Mouse (Mus musculus) small intestine, adult 2 months (tissue): ENCODE results near the gene Klhl21. TPM values are rescaled to one million over a fixed set of nuclear protein-coding genes. Genes with fewer than 3 reads are reported as not detected.

Source experiments
- H3K27ac ChIP-seq: fragments of 200-500 bp; 2 replicates; pipeline ENCODE4 v1.5.1; 2012; ENCODE audit warnings: low read depth, low read length, control low read depth, inconsistent platforms; ENCODE audit not compliant: insufficient read depth
- H3K27me3 ChIP-seq: fragments of 200-500 bp; 2 replicates; pipeline ENCODE4 v1.6.1; 2012; ENCODE audit warnings: mild to moderate bottlenecking, moderate library complexity, low read length, inconsistent platforms; ENCODE audit not compliant: control insufficient read depth, insufficient read depth
- H3K36me3 ChIP-seq: fragments of 200-500 bp; 2 replicates; pipeline ENCODE4 v1.6.1; 2012; ENCODE audit warnings: mild to moderate bottlenecking, low read length, control low read depth, inconsistent platforms; ENCODE audit not compliant: control insufficient read depth, insufficient read depth
- H3K4me1 ChIP-seq: fragments of 200-500 bp; 2 replicates; pipeline ENCODE4 v1.6.1; 2012; ENCODE audit warnings: low read length, inconsistent platforms, mixed read lengths; ENCODE audit not compliant: control insufficient read depth, insufficient read depth, insufficient read length
- H3K4me3 ChIP-seq: fragments of 200-500 bp; 2 replicates; pipeline ENCODE4 v1.5.1; 2012; ENCODE audit warnings: low read depth, mild to moderate bottlenecking, control low read depth, inconsistent platforms, low read length, moderate library complexity
- CTCF ChIP-seq: fragments of 200-500 bp; IDR thresholded peaks from 2 replicates; pipeline ENCODE4 v1.5.1; 2012; ENCODE audit warnings: low read depth, mild to moderate bottlenecking, control low read depth, inconsistent platforms, low read length, moderate library complexity, mixed read lengths; ENCODE audit not compliant: insufficient replicate concordance, insufficient read length; ENCODE audit errors: extremely low read depth
- POLR2A ChIP-seq: fragments of 200-500 bp; IDR thresholded peaks from 2 replicates; pipeline ENCODE4 v1.6.1; 2012; ENCODE audit warnings: low read depth, mild to moderate bottlenecking, control low read depth, inconsistent platforms, low read length, moderate library complexity
- WGBS: fragments of 180-500 bp; shearing (Covaris S2); methylation state at CpG from one replicate; pipeline ENCODE4 v1.1.7; 2018; 5-methylcytosine and 5-hydroxymethylcytosine counted together
- polyA plus RNA-seq: library from polyadenylated mRNA; depleted of rRNA; stranded (reverse); fragments of >200 nt; gene quantifications from 2 replicates; pipeline ENCODE4 v1.2.3, GENCODE M21; 2012

Gene Klhl21
- polyA plus RNA-seq, 1 experiment, result 19.8 TPM

DNA sequence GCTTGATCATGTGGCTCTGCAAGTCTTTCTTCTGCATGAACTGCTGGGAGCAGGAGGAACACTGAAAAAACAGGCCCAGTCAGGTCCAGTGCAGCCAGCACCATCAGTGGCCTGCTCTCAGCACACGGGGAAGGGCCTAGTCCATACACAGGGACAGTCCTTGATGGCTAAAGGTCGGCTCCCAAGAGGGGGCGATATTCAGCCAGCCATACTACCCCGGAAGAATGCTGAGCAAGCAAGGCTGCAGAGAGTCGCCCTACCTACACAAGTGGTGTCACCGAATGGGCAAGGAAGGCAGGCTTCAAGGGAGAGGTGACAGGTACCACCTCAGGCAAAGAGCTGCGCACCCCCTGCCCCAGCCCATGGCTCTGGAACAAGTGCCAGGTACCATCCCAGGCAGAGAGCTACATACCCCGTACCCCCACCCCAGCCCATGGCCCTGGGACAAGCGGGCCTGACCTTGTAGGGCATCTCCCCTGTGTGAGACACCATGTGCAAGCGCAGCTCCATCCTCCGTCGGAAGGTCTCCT, 13.0 kb downstream of the Klhl21 start:
- Histone ChIP-seq H3K36me3 (peaks cover 28% of the 10 kb centered on the region), H3K27me3 (no peaks in the 10 kb centered on the region), H3K4me1 (peaks cover 10% of the 10 kb centered on the region), H3K27ac (no peak overlapping the region), H3K4me3 (no peak overlapping the region)
- TF ChIP-seq CTCF (no peak), POLR2A (no peak)
- 78% methylated on average over 12 of the region's 12 CpGs for WGBS

DNA sequence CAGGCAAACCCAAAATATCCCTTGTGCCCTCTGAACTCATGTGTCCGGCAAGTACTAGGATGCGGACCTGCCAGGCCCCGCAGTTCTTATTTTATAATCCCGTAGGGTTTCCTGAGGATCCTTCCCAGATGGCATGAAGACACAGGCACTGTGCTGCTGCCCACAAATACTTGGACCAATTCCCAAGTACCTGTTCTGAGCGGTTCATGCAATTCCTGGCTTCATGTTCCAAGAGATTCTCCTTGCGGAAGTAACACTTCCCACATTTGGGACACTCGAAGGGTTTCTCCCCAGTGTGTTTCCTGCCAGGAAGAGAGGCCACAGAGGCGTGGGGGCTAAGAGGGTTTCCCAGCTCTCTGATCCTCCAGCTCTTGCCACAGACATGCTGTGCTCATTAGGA, 13.9 kb downstream of the Klhl21 start:
- no peak for TF ChIP-seq CTCF
- TF ChIP-seq POLR2A, result no peak

DNA sequence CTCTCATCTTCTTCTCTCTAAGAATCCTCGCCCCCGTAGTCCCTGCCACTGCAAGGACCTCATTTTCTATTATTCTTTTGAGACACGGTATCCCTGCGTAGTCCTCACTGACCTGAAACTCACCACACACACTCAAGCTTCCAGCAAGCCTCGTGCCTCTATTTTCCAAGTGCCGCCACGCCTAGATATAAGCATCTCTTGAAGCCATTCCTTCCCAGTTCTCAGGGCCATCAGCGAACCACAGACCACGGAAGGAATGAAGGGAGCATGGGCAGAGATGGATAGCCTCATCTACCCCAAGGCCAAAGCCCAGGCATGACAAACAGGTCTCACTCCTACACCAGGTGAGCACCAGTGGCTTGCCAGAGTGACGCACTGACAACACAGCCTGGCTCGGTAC, 15.9 kb downstream of the Klhl21 start:
- H3K27ac ChIP-seq, result no peak overlapping the region
- H3K27me3 ChIP-seq, result no peaks in the 10 kb centered on the region
- WGBS, result 86% methylated on average over 11 of the region's 11 CpGs
- TF ChIP-seq POLR2A, result no peak
- no peak for TF ChIP-seq CTCF
- peaks cover 20% of the 10 kb centered on the region for H3K36me3 ChIP-seq
- peaks cover 20% of the 10 kb centered on the region for H3K4me1 ChIP-seq
- H3K4me3 ChIP-seq, result no peak overlapping the region

More for the DNA sequence above, 13.9 kb downstream of the Klhl21 start:
- 84% methylated on average over 8 of the region's 8 CpGs for WGBS
- peaks cover 14% of the 10 kb centered on the region for H3K4me1 ChIP-seq
- H3K36me3 ChIP-seq, result peaks cover 28% of the 10 kb centered on the region
- H3K27me3 ChIP-seq, result no peaks in the 10 kb centered on the region
- H3K4me3 ChIP-seq, result no peak overlapping the region
- H3K27ac ChIP-seq, result no peak overlapping the region

GRCm38 (mm10) chr4:152026751-152027508, 18.3 kb downstream of the Klhl21 start:
- H3K27ac ChIP-seq, result peak overlapping the region; percentile 31; the same call in 1 of the 2 replicates
- H3K4me3 ChIP-seq, result peak overlapping the region; percentile 89
- H3K4me1 ChIP-seq, result peaks cover 20% of the 10 kb centered on the region
- peaks cover 2% of the 10 kb centered on the region; the same call in 1 of the 2 replicates for H3K36me3 ChIP-seq
- 1% methylated on average over 41 of the region's 41 CpGs for WGBS
- TF ChIP-seq CTCF (no peak), POLR2A (no peak)
- no peaks in the 10 kb centered on the region for H3K27me3 ChIP-seq

DNA sequence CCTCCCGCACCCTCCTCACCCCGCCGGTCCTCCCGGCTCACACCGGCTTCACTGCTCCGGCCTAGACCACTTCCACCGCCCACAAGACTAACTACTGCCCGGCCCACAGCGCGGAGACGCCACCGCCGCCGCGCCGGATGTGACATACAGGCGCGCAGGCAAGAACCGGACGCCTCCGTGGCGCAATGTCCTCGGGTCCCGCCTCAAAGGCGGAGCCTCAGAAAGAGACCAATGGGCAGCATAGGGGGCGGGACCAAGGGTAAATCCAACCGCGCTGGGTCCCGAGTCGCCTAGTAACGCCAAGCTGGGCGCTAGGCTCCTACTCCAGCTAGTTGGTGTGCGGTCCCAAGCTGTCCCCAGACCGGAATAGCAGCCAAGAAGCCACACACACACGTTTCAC, 18.9 kb downstream of the Klhl21 start, which contains the start of gene Zbtb48:
TSS of gene Zbtb48 (minus strand) at position 148 of the 400 bp plus-strand sequence.
- peak within 1 kb of the TSS; percentile 89 for H3K4me3 ChIP-seq
- H3K4me1 ChIP-seq, result peaks cover 25% of the 10 kb centered on the region
- H3K27ac ChIP-seq, result peak within 1 kb of the TSS; percentile 31; the same call in 1 of the 2 replicates
- no peaks in the 10 kb centered on the region for H3K27me3 ChIP-seq
- under 1% methylated on average over 34 of the region's 35 CpGs for WGBS
- TF ChIP-seq CTCF (no peak), POLR2A (peak; percentile 81)
- no peaks in the 10 kb centered on the region; the same call in 1 of the 2 replicates for H3K36me3 ChIP-seq

GRCm38 (mm10) chr4:152028456-152028855, 19.9 kb downstream of the Klhl21 start:
- no peak overlapping the region for H3K4me3 ChIP-seq
- H3K4me1 ChIP-seq, result peaks cover 26% of the 10 kb centered on the region
- WGBS, result 67% methylated on average over 15 of the region's 15 CpGs
- H3K27ac ChIP-seq, result no peak overlapping the region
- no peaks in the 10 kb centered on the region for H3K27me3 ChIP-seq
- TF ChIP-seq POLR2A (no peak), CTCF (no peak)
- no peaks in the 10 kb centered on the region; the same call in 1 of the 2 replicates for H3K36me3 ChIP-seq

DNA sequence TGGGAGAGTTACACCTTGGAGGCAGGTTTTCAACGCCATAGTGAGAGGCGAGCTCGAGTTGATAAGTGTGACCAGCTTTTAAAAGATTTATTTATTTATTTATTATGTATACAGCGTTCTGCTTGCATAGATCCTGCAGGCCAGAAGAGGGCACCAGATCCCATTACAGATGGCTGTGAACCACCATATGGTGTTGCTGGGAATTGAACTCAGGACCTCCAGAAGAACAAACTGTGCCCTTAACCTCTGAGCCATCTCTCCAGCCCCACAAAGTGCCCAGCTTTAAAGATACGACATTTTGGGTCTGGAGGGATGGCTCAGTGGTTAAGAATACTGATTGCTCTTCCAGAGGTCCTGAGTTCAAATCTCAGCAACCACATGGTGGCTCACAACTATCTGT, 20.5 kb downstream of the Klhl21 start:
- Histone ChIP-seq H3K4me1 (peaks cover 26% of the 10 kb centered on the region), H3K4me3 (no peak overlapping the region), H3K27me3 (no peaks in the 10 kb centered on the region), H3K27ac (no peak overlapping the region), H3K36me3 (no peaks in the 10 kb centered on the region; the same call in 1 of the 2 replicates)
- TF ChIP-seq CTCF (peak; percentile 18; the same call in 1 of the 2 replicates), POLR2A (no peak)
- WGBS, result 36% methylated on average over 5 of the region's 5 CpGs
